Mouse (Mus musculus) MEL (cell line): ENCODE results near the gene Mecom. TPM values are rescaled to one million over a fixed set of nuclear protein-coding genes. Genes with fewer than 3 reads are reported as not detected.

ENCODE experiments used
- DNase-seq: peaks from one replicate; pipeline ENCODE4 v3.0.0; 2011; ENCODE audit warnings: low read depth, low spot score
- H3K27ac ChIP-seq: 2 replicates; pipeline ENCODE4 v1.5.1; 2012; ENCODE audit warnings: low read depth, mild to moderate bottlenecking, control low read depth, low read length, moderate library complexity; ENCODE audit not compliant: control insufficient read depth
- H3K27me3 ChIP-seq, 2 experiments: fragments of 150-350 bp in 1 of 2; sonication (generic) in 1 of 2; 2 replicates each; pipeline ENCODE4 v1.6.1; 2012; ENCODE audit warnings: low read length in 2 of 2, mild to moderate bottlenecking in 2 of 2, improper control_type of control experiment in 1 of 2, moderate library complexity in 1 of 2; ENCODE audit not compliant: insufficient read depth in 2 of 2, control insufficient read depth in 1 of 2
- H3K36me3 ChIP-seq, 2 experiments: 2 replicates each; pipeline ENCODE4 v1.6.1; 2012 to 2014; ENCODE audit warnings: low read length in 2 of 2, improper control_type of control experiment in 1 of 2, inconsistent platforms in 1 of 2, mild to moderate bottlenecking in 1 of 2; ENCODE audit not compliant: insufficient read depth in 2 of 2, control insufficient read depth in 1 of 2
- H3K4me1 ChIP-seq, 2 experiments: fragments of 150-350 bp in 1 of 2; sonication (generic) in 1 of 2; 2 replicates each; pipeline ENCODE4 v1.6.1; 2012; ENCODE audit warnings: low read length in 2 of 2, improper control_type of control experiment in 1 of 2, mild to moderate bottlenecking in 1 of 2; ENCODE audit not compliant: insufficient read depth in 2 of 2, control insufficient read depth in 1 of 2
- H3K4me3 ChIP-seq, 2 experiments: fragments of 150-350 bp in 1 of 2; sonication (generic) in 1 of 2; 2 replicates each; pipeline ENCODE4 v1.5.1; 2012; ENCODE audit warnings: low read depth in 2 of 2, low read length in 2 of 2, mild to moderate bottlenecking in 2 of 2, moderate library complexity in 2 of 2, control low read depth in 1 of 2, improper control_type of control experiment in 1 of 2; ENCODE audit not compliant: control insufficient read depth in 1 of 2, insufficient read depth in 1 of 2
- H3K79me2 ChIP-seq: 2 replicates; pipeline ENCODE4 v1.6.1; 2012; ENCODE audit warnings: mild to moderate bottlenecking, low read length, moderate library complexity; ENCODE audit not compliant: control insufficient read depth, poor library complexity, insufficient read depth
- H3K9ac ChIP-seq: 2 replicates; pipeline ENCODE4 v1.6.1; 2012; ENCODE audit warnings: low read depth, mild to moderate bottlenecking, control low read depth, low read length, moderate library complexity; ENCODE audit not compliant: control insufficient read depth, poor library complexity, severe bottlenecking
- H3K9me3 ChIP-seq: fragments of 150-350 bp; sonication (generic); replicated peaks from 2 replicates; pipeline ENCODE4 v1.6.1; 2012; ENCODE audit warnings: mild to moderate bottlenecking, low read length, improper control_type of control experiment, moderate library complexity; ENCODE audit not compliant: insufficient read depth
- ELF1 ChIP-seq: IDR thresholded peaks from 2 replicates; pipeline ENCODE4 v1.6.1; 2014; ENCODE audit warnings: low read depth, mild to moderate bottlenecking, inconsistent platforms, low read length, improper control_type of control experiment, moderate library complexity
- EP300 ChIP-seq, 2 experiments: IDR thresholded peaks; 2 replicates each; pipeline ENCODE4 v1.6.1; 2011; ENCODE audit warnings: improper control_type of control experiment in 2 of 2, low read length in 2 of 2, low read depth in 1 of 2, mild to moderate bottlenecking in 1 of 2
- GABPA ChIP-seq: IDR thresholded peaks from 2 replicates; pipeline ENCODE4 v1.6.1; 2012; ENCODE audit warnings: low read depth, mild to moderate bottlenecking, inconsistent platforms, low read length, improper control_type of control experiment, moderate library complexity
- KAT2A ChIP-seq: conservative IDR thresholded peaks from 2 replicates; pipeline ENCODE4 v1.6.1; 2012; ENCODE audit warnings: low read depth, low read length, improper control_type of control experiment, inconsistent platforms
- MAFK ChIP-seq: IDR thresholded peaks from 2 replicates; pipeline ENCODE4 v1.6.1; 2011; ENCODE audit warnings: low read depth, mild to moderate bottlenecking, low read length, improper control_type of control experiment, borderline replicate concordance
- MAX ChIP-seq: IDR thresholded peaks from 2 replicates; pipeline ENCODE4 v1.6.1; 2011; ENCODE audit warnings: low read length, improper control_type of control experiment
- MXI1 ChIP-seq: IDR thresholded peaks from 2 replicates; pipeline ENCODE4 v1.6.1; 2011; ENCODE audit warnings: mild to moderate bottlenecking, low read depth, low read length, improper control_type of control experiment
- RAD21 ChIP-seq: IDR thresholded peaks from 2 replicates; pipeline ENCODE4 v1.6.1; 2011; ENCODE audit warnings: mild to moderate bottlenecking, low read depth, low read length, improper control_type of control experiment
- RCOR1 ChIP-seq: IDR thresholded peaks from 2 replicates; pipeline ENCODE4 v1.6.1; 2012; ENCODE audit warnings: low read depth, mild to moderate bottlenecking, inconsistent platforms, low read length, improper control_type of control experiment
- TBP ChIP-seq: IDR thresholded peaks from 2 replicates; pipeline ENCODE4 v1.8.0; 2011; ENCODE audit warnings: low read depth, low read length, improper control_type of control experiment
- USF2 ChIP-seq, 2 experiments: IDR thresholded peaks; 2 replicates each; pipeline ENCODE4 v1.6.1; 2011 to 2012; ENCODE audit warnings: improper control_type of control experiment in 2 of 2, low read length in 2 of 2, borderline replicate concordance in 1 of 2, inconsistent platforms in 1 of 2, low read depth in 1 of 2, mild to moderate bottlenecking in 1 of 2; ENCODE audit not compliant: insufficient read depth in 1 of 2
- ZKSCAN1 ChIP-seq: IDR thresholded peaks from 2 replicates; pipeline ENCODE4 v1.6.1; 2012; ENCODE audit warnings: low read depth, mild to moderate bottlenecking, inconsistent platforms, low read length, improper control_type of control experiment, moderate library complexity
- polyA plus RNA-seq, 2 experiments: library from polyadenylated mRNA; stranded (reverse) in 1 of 2; unstranded in 1 of 2; fragments of >175 nt in 1 of 2; fragments of >200 nt in 1 of 2; gene quantifications; 2 replicates each; pipeline versions ENCODE4 v1.2.1 to v1.2.4; 2012; ENCODE audit warnings: low replicate concordance in 2 of 2, low read depth in 1 of 2; ENCODE audit not compliant: insufficient read length in 2 of 2, insufficient read depth in 1 of 2, missing spikeins in 1 of 2
- total RNA-seq: library from RNA; depleted of rRNA; stranded (reverse); fragments of 300-350 nt; gene quantifications from 2 replicates; pipeline ENCODE4 v1.2.3, GENCODE M21; 2012

Mecom gene
- total and polyA plus RNA-seq, 3 experiments, result 0.04 TPM; not detected in 2

DNA sequence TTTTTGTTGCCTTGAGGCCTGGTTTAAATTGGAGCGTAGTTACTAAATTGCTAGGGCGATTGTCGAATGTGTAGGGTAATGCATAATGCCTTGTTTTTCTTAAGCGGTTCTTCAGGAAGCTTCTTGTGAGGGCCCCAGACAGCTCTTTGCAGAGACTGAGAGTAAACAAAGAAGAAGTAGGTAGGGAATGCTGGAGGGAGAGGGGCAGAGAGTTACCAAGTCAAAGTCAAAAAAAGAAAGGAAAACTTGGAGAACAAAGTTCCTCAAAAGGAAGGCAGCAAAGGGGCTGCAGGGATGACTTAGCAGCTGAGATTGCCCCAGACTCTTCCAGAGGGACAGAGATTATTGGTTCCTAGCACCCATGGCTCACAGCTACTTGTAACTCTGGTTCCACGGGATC, 126.9 kb downstream of the Mecom start:
- H3K27me3 ChIP-seq, result no peaks in the 10 kb centered on the region
- no peak overlapping the region for H3K27ac ChIP-seq
- no peak overlapping the region for H3K9ac ChIP-seq
- H3K79me2 ChIP-seq, result no peaks in the 10 kb centered on the region
- no peaks in the 10 kb centered on the region; a peak in 1 of 4 replicates for H3K36me3 ChIP-seq
- H3K4me3 ChIP-seq, result no peak overlapping the region
- no peak for DNase-seq
- no peaks in the 10 kb centered on the region; a peak in 1 of 4 replicates for H3K4me1 ChIP-seq
- no peaks in the 10 kb centered on the region for H3K9me3 ChIP-seq
- TF ChIP-seq RAD21 (peak; percentile 4; the same call in 1 of the 2 replicates), MAFK (no peak), EP300 (IDR thresholded peaks at IDR 0.05; ENCODE audit: low read depth in 1 of 2, low read length in 2 of 2) (no peak)
- TF ChIP-seq, all 39 proteins: peak for 1

DNA sequence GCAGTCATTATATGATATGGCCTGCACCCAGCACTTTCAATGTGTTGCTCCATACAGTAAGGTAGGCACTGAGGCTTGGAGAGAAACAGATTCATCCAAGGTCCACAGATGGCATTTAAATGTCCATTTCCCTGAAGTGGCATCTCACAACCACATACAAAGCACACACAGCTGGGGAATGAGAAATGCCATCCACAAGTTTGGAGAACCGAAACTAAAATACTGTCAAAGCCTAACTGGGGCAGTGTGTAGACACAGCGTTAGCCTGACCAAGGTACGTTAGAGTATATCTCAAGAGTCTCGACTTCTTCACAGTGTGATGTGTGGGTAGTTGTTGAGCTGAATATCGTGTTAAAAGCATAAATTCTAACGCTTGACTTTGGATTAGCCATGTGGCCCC, 133.6 kb downstream of the Mecom start:
- peak overlapping the region in 1 of 2 experiments; percentile 12; a peak in 1 of 4 replicates for H3K4me3 ChIP-seq
- no peaks in the 10 kb centered on the region for H3K27me3 ChIP-seq
- no peaks in the 10 kb centered on the region for H3K9me3 ChIP-seq
- no peaks in the 10 kb centered on the region for H3K79me2 ChIP-seq
- no peak overlapping the region for H3K27ac ChIP-seq
- H3K4me1 ChIP-seq, result no peaks in the 10 kb centered on the region
- H3K36me3 ChIP-seq, result no peaks in the 10 kb centered on the region
- no peak overlapping the region for H3K9ac ChIP-seq
- DNase-seq, result no peak
- TF ChIP-seq MXI1 (no peak), MAFK (no peak), RCOR1 (no peak)

DNA sequence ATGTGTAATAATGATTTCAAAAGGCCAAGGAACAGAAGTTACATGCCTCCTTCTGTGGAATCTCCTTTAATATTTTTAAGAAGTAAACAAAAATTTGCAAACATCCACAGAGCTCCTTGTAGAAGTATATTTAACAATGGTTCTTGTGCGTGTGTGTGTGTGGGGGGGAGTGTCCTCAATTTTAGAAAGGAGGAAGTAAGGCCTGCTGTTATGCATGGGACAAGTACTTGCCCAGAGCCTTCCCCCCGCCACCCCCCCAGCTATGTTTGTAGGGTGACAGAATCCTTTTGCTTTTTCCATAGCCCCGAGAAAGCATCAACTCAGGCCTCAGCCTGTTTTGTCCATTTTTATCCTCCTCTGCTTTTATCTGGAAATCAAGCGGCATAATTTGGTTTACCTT, 137.0 kb downstream of the Mecom start:
- DNase-seq, result no peak
- no peaks in the 10 kb centered on the region; a peak in 1 of 4 replicates for H3K27me3 ChIP-seq
- H3K9ac ChIP-seq, result no peak overlapping the region
- H3K9me3 ChIP-seq, result no peaks in the 10 kb centered on the region
- H3K36me3 ChIP-seq, result no peaks in the 10 kb centered on the region
- no peak for TF ChIP-seq ZKSCAN1
- no peak for TF ChIP-seq GABPA
- no peak for TF ChIP-seq EP300 (IDR thresholded peaks at IDR 0.05; ENCODE audit: low read depth in 1 of 2, low read length in 2 of 2)
- no peak for TF ChIP-seq ELF1
- no peak for TF ChIP-seq USF2 (IDR thresholded peaks at IDR 0.05; ENCODE audit: borderline replicate concordance in 1 of 2, insufficient read depth in 1 of 2, low read depth in 1 of 2, low read length in 2 of 2)
- TF ChIP-seq KAT2A, result no peak
- TF ChIP-seq TBP, result no peak
- TF ChIP-seq RAD21, result no peak
- no peak for TF ChIP-seq MAX
- no peaks in the 10 kb centered on the region for H3K79me2 ChIP-seq
- H3K4me1 ChIP-seq, result no peaks in the 10 kb centered on the region
- H3K27ac ChIP-seq, result no peak overlapping the region
- no peak overlapping the region for H3K4me3 ChIP-seq
